Mouse (Mus musculus) brown adipose tissue, adult 24 weeks (tissue): ENCODE measurements at regions not wholly inside any gene's neighbourhood (a gene's known extent, or its start where the extent isn't known, plus 50 kb on each side); places are given as distances from the start of the nearest gene placed in this dataset.

ENCODE experiments used
- H3K27ac ChIP-seq: fragments of 200-500 bp; replicated peaks from 2 replicates; pipeline ENCODE4 v1.5.1; 2012; ENCODE audit warnings: low read depth, mild to moderate bottlenecking, low read length
- H3K4me1 ChIP-seq: fragments of 200-500 bp; 2 replicates; pipeline ENCODE4 v1.6.1; 2012; ENCODE audit warnings: low read length, mixed read lengths; ENCODE audit not compliant: control insufficient read depth, insufficient read depth, insufficient read length
- H3K4me3 ChIP-seq: fragments of 200-500 bp; 2 replicates; pipeline ENCODE4 v1.5.1; 2012; ENCODE audit warnings: low read depth, mild to moderate bottlenecking, low read length, moderate library complexity; ENCODE audit not compliant: insufficient read depth

DNA sequence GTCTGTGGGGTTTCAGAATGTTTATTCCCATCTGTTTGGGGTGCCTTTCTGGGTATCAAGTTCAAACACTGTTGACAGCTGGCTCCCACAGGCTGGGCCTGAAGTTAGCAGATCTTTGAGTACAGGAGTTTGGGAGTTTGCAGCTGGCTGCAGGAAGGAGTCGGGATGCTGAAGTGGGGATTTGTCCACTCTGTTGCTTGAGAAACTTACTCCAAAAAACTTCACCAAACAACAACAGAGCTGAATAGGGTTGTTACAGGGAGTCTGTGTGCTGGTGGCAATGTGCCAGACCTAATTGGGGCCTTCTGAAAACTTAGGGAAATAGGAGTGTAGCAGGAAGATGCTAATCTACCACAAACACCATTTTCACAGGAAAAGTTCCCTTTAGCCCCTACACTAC lies 51.1 kb upstream of the Ttc29 start:
- Histone ChIP-seq H3K27ac (no peak overlapping the region), H3K4me3 (no peak overlapping the region), H3K4me1 (no peaks in the 10 kb centered on the region)

GRCm38 (mm10) chr8:78162763-78163508 lies 50.2 kb upstream of the Ttc29 start:
- Histone ChIP-seq H3K4me3 (no peak overlapping the region), H3K27ac (no peak overlapping the region), H3K4me1 (no peaks in the 10 kb centered on the region)
